ENCODE assay signal across 7 mouse cellular contexts in genomic region chr11:72959924-72960679, GRCm38 (mm10). TPM values are rescaled to one million over a fixed set of nuclear protein-coding genes. Genes with fewer than 3 reads are reported as not detected.
DNase-seq lines count a peak whose midpoint lies in the region; ATAC-seq and TF ChIP-seq lines count a peak whose summit lies in the region.

No protein-coding gene starts in this region.

- no peak overlapping the region for H3K4me2 ChIP-seq in kidney, postnatal 0 days (ENCODE audit: low read length)
- no peak overlapping the region for H3K4me2 ChIP-seq in kidney, embryonic 16.5 days (replicated peaks; ENCODE audit: low read depth, low read length)
- peak overlapping the region; percentile 52; the same call in 1 of the 2 replicates for H3K4me2 ChIP-seq in embryonic facial prominence, embryonic 12.5 days (replicated peaks)
- peak overlapping the region; percentile 60; the same call in 1 of the 2 replicates for H3K4me2 ChIP-seq in liver, embryonic 16.5 days (ENCODE audit: low read depth, low read length)

- H3K27ac ChIP-seq in kidney, postnatal 0 days, result no peak overlapping the region
- no peak overlapping the region for H3K27ac ChIP-seq in kidney, embryonic 16.5 days (ENCODE audit: low read length)
- H3K27ac ChIP-seq in embryonic facial prominence, embryonic 12.5 days, result no peak overlapping the region
- no peak overlapping the region for H3K27ac ChIP-seq in liver, embryonic 16.5 days (ENCODE audit: low read length)

- H3K27me3 ChIP-seq in kidney, postnatal 0 days (ENCODE audit: insufficient read depth, low read length), result peaks cover 5% of the 10 kb centered on the region
- peaks cover 30% of the 10 kb centered on the region for H3K27me3 ChIP-seq in kidney, embryonic 16.5 days (ENCODE audit: insufficient read depth, low read length)
- H3K27me3 ChIP-seq in embryonic facial prominence, embryonic 12.5 days, result peaks cover 49% of the 10 kb centered on the region
- H3K27me3 ChIP-seq in liver, embryonic 16.5 days (ENCODE audit: control insufficient read depth, insufficient read depth, low read depth, low read length), result peaks cover 20% of the 10 kb centered on the region

- H3K4me3 ChIP-seq in kidney, postnatal 0 days (replicated peaks; ENCODE audit: low read depth, low read length), result no peak overlapping the region
- H3K4me3 ChIP-seq in kidney, embryonic 16.5 days (ENCODE audit: low read length), result no peak overlapping the region; the same call in 1 of the 2 replicates
- no peak overlapping the region for H3K4me3 ChIP-seq in embryonic facial prominence, embryonic 12.5 days
- no peak overlapping the region; the same call in 1 of the 2 replicates for H3K4me3 ChIP-seq in liver, embryonic 16.5 days (ENCODE audit: low read depth, low read length)

- 18% methylated on average over 15 of the region's 15 CpGs for WGBS in kidney, postnatal 0 days
- WGBS in kidney, embryonic 16.5 days, result 17% methylated on average over 15 of the region's 15 CpGs
- 13% methylated on average over 15 of the region's 15 CpGs for WGBS in embryonic facial prominence, embryonic 12.5 days
- WGBS in liver, embryonic 16.5 days (ENCODE audit: insufficient replicate concordance), result 28% methylated on average over 15 of the region's 15 CpGs

- H3K9ac ChIP-seq in kidney, postnatal 0 days (ENCODE audit: low read depth, low read length), result no peak overlapping the region
- H3K9ac ChIP-seq in kidney, embryonic 16.5 days (replicated peaks; ENCODE audit: low read length), result no peak overlapping the region
- no peak overlapping the region for H3K9ac ChIP-seq in embryonic facial prominence, embryonic 12.5 days
- H3K9ac ChIP-seq in liver, embryonic 16.5 days (ENCODE audit: low read depth, low read length), result no peak overlapping the region

- peak; percentile 56 for DNase-seq in kidney, postnatal 0 days (ENCODE audit: low spot score)
- DNase-seq in ES-CJ7 (ENCODE audit: low read depth, low spot score), result peak; percentile 49
- no peak for DNase-seq in right cerebral cortex, postnatal 25 days
- DNase-seq in frontal cortex, postnatal 10 days (ENCODE audit: low spot score in 2 of 2), result no peak

- no peaks in the 10 kb centered on the region for H3K9me3 ChIP-seq in kidney, postnatal 0 days (replicated peaks; ENCODE audit: low read length)
- H3K9me3 ChIP-seq in kidney, embryonic 16.5 days (ENCODE audit: low read length), result no peaks in the 10 kb centered on the region
- H3K9me3 ChIP-seq in embryonic facial prominence, embryonic 12.5 days, result no peaks in the 10 kb centered on the region
- no peaks in the 10 kb centered on the region for H3K9me3 ChIP-seq in liver, embryonic 16.5 days (replicated peaks; ENCODE audit: control insufficient read depth, low read length)

- no peaks in the 10 kb centered on the region for H3K36me3 ChIP-seq in kidney, postnatal 0 days (ENCODE audit: insufficient read depth, low read length)
- no peaks in the 10 kb centered on the region for H3K36me3 ChIP-seq in kidney, embryonic 16.5 days (ENCODE audit: insufficient read depth, low read length)
- H3K36me3 ChIP-seq in embryonic facial prominence, embryonic 12.5 days, result no peaks in the 10 kb centered on the region
- no peaks in the 10 kb centered on the region for H3K36me3 ChIP-seq in liver, embryonic 16.5 days (ENCODE audit: control insufficient read depth, insufficient read depth)

- peaks cover 14% of the 10 kb centered on the region; the same call in 1 of the 2 replicates for H3K4me1 ChIP-seq in kidney, postnatal 0 days (replicated peaks; ENCODE audit: insufficient read depth, low read length)
- H3K4me1 ChIP-seq in kidney, embryonic 16.5 days (ENCODE audit: insufficient read depth, low read length), result peaks cover 38% of the 10 kb centered on the region
- peaks cover 10% of the 10 kb centered on the region for H3K4me1 ChIP-seq in embryonic facial prominence, embryonic 12.5 days
- peaks cover 8% of the 10 kb centered on the region for H3K4me1 ChIP-seq in liver, embryonic 16.5 days (ENCODE audit: control insufficient read depth, low read depth, low read length)

- no peak for ATAC-seq in kidney, postnatal 0 days (replicated peaks; ENCODE audit: low FRiP score, low read depth)
- ATAC-seq in kidney, embryonic 16.5 days (ENCODE audit: low FRiP score, low TSS enrichment), result no peak
- ATAC-seq in embryonic facial prominence, embryonic 12.5 days (ENCODE audit: insufficient number of reproducible peaks, insufficient read depth, low FRiP score, low TSS enrichment), result no peak
- ATAC-seq in liver, embryonic 16.5 days (ENCODE audit: low read depth), result no peak

- TF ChIP-seq CTCF in kidney, postnatal 0 days (IDR thresholded peaks at IDR 0.05; ENCODE audit: low read depth), result peak; percentile 6; the same call in 1 of the 2 replicates

RNA-seq across cellular contexts. Expression of gene Atp2a3, which starts 0.9 kb away (rescaled TPM):
- polyA plus RNA-seq in kidney, postnatal 0 days (2015; fragmentation: Nextera tagmentation; extraction: Ambion mirVana), result 9.9 and 10.0 TPM in 2 replicates
- 5.4 and 5.9 TPM in 2 replicates for polyA plus RNA-seq in kidney, embryonic 16.5 days (2015; fragmentation: Nextera tagmentation; extraction: Ambion mirVana)
- 1.3 and 2.3 TPM in 2 replicates for polyA plus RNA-seq in embryonic facial prominence, embryonic 12.5 days (2016; fragmentation: Nextera tagmentation; extraction: Ambion mirVana)
- polyA plus RNA-seq in liver, embryonic 16.5 days (2015; fragmentation: Nextera tagmentation; extraction: Ambion mirVana), result 10.8 and 13.1 TPM in 2 replicates

RNA-seq across cellular contexts. Expression of gene P2rx1, which starts 38.8 kb away (rescaled TPM):
- polyA plus RNA-seq in kidney, postnatal 0 days (2015; fragmentation: Nextera tagmentation; extraction: Ambion mirVana), result 2.4 and 2.6 TPM in 2 replicates
- polyA plus RNA-seq in kidney, embryonic 16.5 days (2015; fragmentation: Nextera tagmentation; extraction: Ambion mirVana), result 1.7 and 3.1 TPM in 2 replicates
- polyA plus RNA-seq in embryonic facial prominence, embryonic 12.5 days (2016; fragmentation: Nextera tagmentation; extraction: Ambion mirVana), result 0.98 and 1.0 TPM in 2 replicates
- polyA plus RNA-seq in liver, embryonic 16.5 days (2015; fragmentation: Nextera tagmentation; extraction: Ambion mirVana), result 5.5 and 6.6 TPM in 2 replicates

RNA-seq across cellular contexts. Expression of gene Camkk1, which starts 58.7 kb away (rescaled TPM):
- 4.3 and 5.4 TPM in 2 replicates for polyA plus RNA-seq in kidney, postnatal 0 days (2015; fragmentation: Nextera tagmentation; extraction: Ambion mirVana)
- 7.4 and 7.7 TPM in 2 replicates for polyA plus RNA-seq in kidney, embryonic 16.5 days (2015; fragmentation: Nextera tagmentation; extraction: Ambion mirVana)
- polyA plus RNA-seq in embryonic facial prominence, embryonic 12.5 days (2016; fragmentation: Nextera tagmentation; extraction: Ambion mirVana), result 10.6 and 11.0 TPM in 2 replicates
- polyA plus RNA-seq in liver, embryonic 16.5 days (2015; fragmentation: Nextera tagmentation; extraction: Ambion mirVana), result 0.76 and 0.86 TPM in 2 replicates

Comparison
In these comparisons a context has a peak if more than half of its experiments do, and no peak if none do; other contexts are left out.
1. DNase-seq: peak in kidney, postnatal 0 days (single experiment) and ES-CJ7 (single experiment); none in right cerebral cortex, postnatal 25 days (single experiment) and frontal cortex, postnatal 10 days (0 of 2).
2. H3K4me2 ChIP-seq: peak in embryonic facial prominence, embryonic 12.5 days (single experiment) and liver, embryonic 16.5 days (single experiment); none in kidney, postnatal 0 days (single experiment) and kidney, embryonic 16.5 days (single experiment).